Mouse (Mus musculus): ENCODE results near the gene Gm10192.

DNA sequence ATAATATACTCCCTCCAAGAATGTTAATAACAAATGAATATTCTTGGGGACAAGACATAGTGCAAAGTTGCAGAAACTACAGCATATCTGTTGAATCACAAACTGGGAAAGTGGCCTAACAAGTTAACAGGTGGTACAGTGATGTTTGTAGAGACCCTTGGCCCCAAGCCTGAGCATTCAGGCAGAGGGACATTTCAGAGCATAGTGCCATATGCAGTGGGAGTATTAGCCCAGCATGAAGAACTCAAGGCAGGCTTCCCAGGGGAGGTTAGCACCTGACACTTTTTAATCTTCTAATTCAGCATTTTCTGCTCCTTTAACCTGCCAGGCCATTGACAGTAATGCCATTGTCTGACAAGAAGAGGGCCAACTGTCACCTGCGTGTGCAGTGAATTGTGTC, 34.9 kb upstream of the Gm10192 start:
- TF ChIP-seq ZNF384 (IDR thresholded peaks at IDR 0.05; ENCODE audit: low read depth, low read length) (no peak), MAFK (IDR thresholded peaks at IDR 0.05; ENCODE audit: insufficient read depth, low read depth, low read length) (no peak), HCFC1 (IDR thresholded peaks at IDR 0.05; ENCODE audit: borderline replicate concordance, insufficient read depth, low read length) (no peak), CHD2 (IDR thresholded peaks at IDR 0.05; ENCODE audit: low read depth, low read length) (no peak)

All from ES-E14 (cell line).